Mouse (Mus musculus) MEL (cell line): ENCODE measurements around the gene Hs3st1.

Experiments
- CTCF ChIP-seq, 3 experiments: IDR thresholded peaks in 2 of 3; conservative IDR thresholded peaks in 1 of 3; 2 replicates each; pipeline ENCODE4 v1.5.1; 2011 to 2012; ENCODE audit warnings: low read length in 3 of 3, low read depth in 2 of 3, mild to moderate bottlenecking in 2 of 3, improper control_type of control experiment in 1 of 3, inconsistent platforms in 1 of 3, mixed read lengths in 1 of 3, moderate library complexity in 1 of 3; ENCODE audit not compliant: control insufficient read depth in 1 of 3, insufficient read depth in 1 of 3, poor library complexity in 1 of 3, severe bottlenecking in 1 of 3
- E2F4 ChIP-seq: IDR thresholded peaks from 2 replicates; pipeline ENCODE4 v1.6.1; 2011; ENCODE audit warnings: low read depth, low read length, improper control_type of control experiment, borderline replicate concordance
- ELF1 ChIP-seq: IDR thresholded peaks from 2 replicates; pipeline ENCODE4 v1.6.1; 2014; ENCODE audit warnings: low read depth, mild to moderate bottlenecking, inconsistent platforms, low read length, improper control_type of control experiment, moderate library complexity
- EP300 ChIP-seq, 2 experiments: IDR thresholded peaks; 2 replicates each; pipeline ENCODE4 v1.6.1; 2011; ENCODE audit warnings: improper control_type of control experiment in 2 of 2, low read length in 2 of 2, low read depth in 1 of 2, mild to moderate bottlenecking in 1 of 2
- HCFC1 ChIP-seq: IDR thresholded peaks from 2 replicates; pipeline ENCODE4 v1.6.1; 2012; ENCODE audit warnings: low read depth, mild to moderate bottlenecking, inconsistent platforms, low read length, improper control_type of control experiment, moderate library complexity
- MAX ChIP-seq: IDR thresholded peaks from 2 replicates; pipeline ENCODE4 v1.6.1; 2011; ENCODE audit warnings: low read length, improper control_type of control experiment
- MAZ ChIP-seq: IDR thresholded peaks from 2 replicates; pipeline ENCODE4 v1.6.1; 2012; ENCODE audit warnings: low read depth, mild to moderate bottlenecking, inconsistent platforms, low read length, improper control_type of control experiment
- MXI1 ChIP-seq: IDR thresholded peaks from 2 replicates; pipeline ENCODE4 v1.6.1; 2011; ENCODE audit warnings: mild to moderate bottlenecking, low read depth, low read length, improper control_type of control experiment
- POLR2A ChIP-seq, 2 experiments: IDR thresholded peaks; 2 replicates each; pipeline ENCODE4 v1.6.1; 2011 to 2012; ENCODE audit warnings: low read length in 2 of 2, mild to moderate bottlenecking in 2 of 2, control low read depth in 1 of 2, improper control_type of control experiment in 1 of 2, low read depth in 1 of 2, moderate library complexity in 1 of 2; ENCODE audit not compliant: control insufficient read depth in 1 of 2, insufficient read depth in 1 of 2, poor library complexity in 1 of 2
- RCOR1 ChIP-seq: IDR thresholded peaks from 2 replicates; pipeline ENCODE4 v1.6.1; 2012; ENCODE audit warnings: low read depth, mild to moderate bottlenecking, inconsistent platforms, low read length, improper control_type of control experiment
- SMC3 ChIP-seq: IDR thresholded peaks from 2 replicates; pipeline ENCODE4 v1.6.1; 2011; ENCODE audit warnings: low read depth, low read length, improper control_type of control experiment
- TCF12 ChIP-seq: IDR thresholded peaks from 2 replicates; pipeline ENCODE4 v1.6.1; 2014; ENCODE audit warnings: low read depth, mild to moderate bottlenecking, inconsistent platforms, low read length, improper control_type of control experiment, moderate library complexity
- USF1 ChIP-seq: IDR thresholded peaks from 2 replicates; pipeline ENCODE4 v1.6.1; 2014; ENCODE audit warnings: low read depth, mild to moderate bottlenecking, inconsistent platforms, low read length, improper control_type of control experiment, moderate library complexity
- ZC3H11A ChIP-seq: IDR thresholded peaks from 2 replicates; pipeline ENCODE4 v1.6.1; 2012; ENCODE audit warnings: low read depth, mild to moderate bottlenecking, inconsistent platforms, low read length, improper control_type of control experiment

GRCm38 (mm10) chr5:39642222-39642770 lies 113.0 kb downstream of the Hs3st1 start:
- TF ChIP-seq E2F4 (no peak), MXI1 (no peak), USF1 (no peak), CTCF (IDR thresholded peaks at IDR 0.05 in 2 of 3, conservative IDR thresholded peaks at IDR 0.05 in 1 of 3; ENCODE audit: control insufficient read depth in 1 of 3, insufficient read depth in 1 of 3, low read depth in 2 of 3, low read length in 3 of 3, poor library complexity in 1 of 3, severe bottlenecking in 1 of 3) (no peak), POLR2A (IDR thresholded peaks at IDR 0.05; ENCODE audit: control insufficient read depth in 1 of 2, insufficient read depth in 1 of 2, low read depth in 1 of 2, low read length in 2 of 2, poor library complexity in 1 of 2) (no peak), EP300 (IDR thresholded peaks at IDR 0.05; ENCODE audit: low read depth in 1 of 2, low read length in 2 of 2) (no peak), HCFC1 (no peak), TCF12 (no peak), RCOR1 (no peak), ELF1 (no peak), SMC3 (no peak), MAZ (no peak), MAX (no peak), ZC3H11A (no peak)
